Comparison of ENCODE assay signal across 7 mouse cellular contexts in genomic region chr6:100563552-100564341, GRCm38 (mm10).
DNase-seq lines count a peak whose midpoint lies in the region; ATAC-seq lines count a peak whose summit lies in the region.

No protein-coding gene starts in this region.

- peak overlapping the region; percentile 45 for H3K4me3 ChIP-seq in embryonic facial prominence, embryonic 15.5 days (replicated peaks)
- peak overlapping the region; percentile 54 for H3K4me3 ChIP-seq in heart, embryonic 13.5 days
- H3K4me3 ChIP-seq in kidney, embryonic 15.5 days (replicated peaks), result peak overlapping the region; percentile 46
- peak overlapping the region; percentile 48 for H3K4me3 ChIP-seq in limb, embryonic 13.5 days
- peak overlapping the region; percentile 49 for H3K4me3 ChIP-seq in midbrain, embryonic 13.5 days (replicated peaks)

- peak overlapping the region; percentile 37 for H3K9ac ChIP-seq in embryonic facial prominence, embryonic 15.5 days
- H3K9ac ChIP-seq in heart, embryonic 13.5 days, result peak overlapping the region; percentile 75
- peak overlapping the region; percentile 42 for H3K9ac ChIP-seq in kidney, embryonic 15.5 days
- peak overlapping the region; percentile 67 for H3K9ac ChIP-seq in limb, embryonic 13.5 days
- peak overlapping the region; percentile 75 for H3K9ac ChIP-seq in midbrain, embryonic 13.5 days (replicated peaks)

- H3K27me3 ChIP-seq in embryonic facial prominence, embryonic 15.5 days, result peaks cover 28% of the 10 kb centered on the region
- H3K27me3 ChIP-seq in heart, embryonic 13.5 days (replicated peaks), result peaks cover 90% of the 10 kb centered on the region
- peaks cover 76% of the 10 kb centered on the region for H3K27me3 ChIP-seq in kidney, embryonic 15.5 days
- peaks cover 81% of the 10 kb centered on the region for H3K27me3 ChIP-seq in limb, embryonic 13.5 days
- H3K27me3 ChIP-seq in midbrain, embryonic 13.5 days, result peaks cover 59% of the 10 kb centered on the region
- H3K27me3 ChIP-seq in splenic B cell, adult 2 months (ENCODE audit: control insufficient read depth, insufficient read depth, low read length, poor library complexity, severe bottlenecking), result no peaks in the 10 kb centered on the region; the same call in 1 of the 2 replicates

- H3K27ac ChIP-seq in embryonic facial prominence, embryonic 15.5 days (replicated peaks), result peak overlapping the region; percentile 52; the same call in 1 of the 2 replicates
- H3K27ac ChIP-seq in heart, embryonic 13.5 days (replicated peaks), result no peak overlapping the region
- no peak overlapping the region for H3K27ac ChIP-seq in kidney, embryonic 15.5 days
- H3K27ac ChIP-seq in limb, embryonic 13.5 days, result no peak overlapping the region; the same call in 1 of the 2 replicates
- H3K27ac ChIP-seq in midbrain, embryonic 13.5 days, result peak overlapping the region; percentile 75

- WGBS in embryonic facial prominence, embryonic 15.5 days, result 4% methylated on average over 38 of the region's 38 CpGs
- WGBS in heart, embryonic 13.5 days, result 5% methylated on average over 38 of the region's 38 CpGs
- WGBS in kidney, embryonic 15.5 days, result 7% methylated on average over 38 of the region's 38 CpGs
- WGBS in limb, embryonic 13.5 days, result 3% methylated on average over 38 of the region's 38 CpGs
- 6% methylated on average over 38 of the region's 38 CpGs for WGBS in midbrain, embryonic 13.5 days

- no peaks in the 10 kb centered on the region for H3K36me3 ChIP-seq in embryonic facial prominence, embryonic 15.5 days
- no peaks in the 10 kb centered on the region for H3K36me3 ChIP-seq in heart, embryonic 13.5 days
- H3K36me3 ChIP-seq in kidney, embryonic 15.5 days, result no peaks in the 10 kb centered on the region
- H3K36me3 ChIP-seq in limb, embryonic 13.5 days, result no peaks in the 10 kb centered on the region
- H3K36me3 ChIP-seq in midbrain, embryonic 13.5 days, result no peaks in the 10 kb centered on the region
- no peaks in the 10 kb centered on the region for H3K36me3 ChIP-seq in splenic B cell, adult 2 months (ENCODE audit: control insufficient read depth, insufficient read depth, low read length, poor library complexity, severe bottlenecking)

- peaks cover 22% of the 10 kb centered on the region for H3K4me1 ChIP-seq in embryonic facial prominence, embryonic 15.5 days
- peaks cover 23% of the 10 kb centered on the region for H3K4me1 ChIP-seq in heart, embryonic 13.5 days
- H3K4me1 ChIP-seq in kidney, embryonic 15.5 days, result peaks cover 16% of the 10 kb centered on the region
- peaks cover 39% of the 10 kb centered on the region for H3K4me1 ChIP-seq in limb, embryonic 13.5 days
- H3K4me1 ChIP-seq in midbrain, embryonic 13.5 days (replicated peaks), result peaks cover 34% of the 10 kb centered on the region

- H3K4me2 ChIP-seq in embryonic facial prominence, embryonic 15.5 days (replicated peaks), result peak overlapping the region; percentile 96
- H3K4me2 ChIP-seq in heart, embryonic 13.5 days, result peak overlapping the region; percentile 90
- peak overlapping the region; percentile 92 for H3K4me2 ChIP-seq in kidney, embryonic 15.5 days
- peak overlapping the region; percentile 99 for H3K4me2 ChIP-seq in limb, embryonic 13.5 days (replicated peaks)
- H3K4me2 ChIP-seq in midbrain, embryonic 13.5 days (replicated peaks), result peak overlapping the region; percentile 96

- ATAC-seq in embryonic facial prominence, embryonic 15.5 days (ENCODE audit: insufficient number of reproducible peaks, low FRiP score, low TSS enrichment, low read depth), result peak; percentile 85
- ATAC-seq in heart, embryonic 13.5 days (ENCODE audit: extremely low read depth, insufficient number of reproducible peaks, low FRiP score, low TSS enrichment), result peak; percentile 9; the same call in 1 of the 2 replicates
- peak; percentile 85 for ATAC-seq in kidney, embryonic 15.5 days (replicated peaks; ENCODE audit: low FRiP score)
- peak; percentile 85 for ATAC-seq in limb, embryonic 13.5 days (ENCODE audit: low FRiP score, low read depth)
- ATAC-seq in midbrain, embryonic 13.5 days, result peak; percentile 92

- no peaks in the 10 kb centered on the region for H3K9me3 ChIP-seq in embryonic facial prominence, embryonic 15.5 days (replicated peaks)
- no peaks in the 10 kb centered on the region for H3K9me3 ChIP-seq in heart, embryonic 13.5 days
- H3K9me3 ChIP-seq in kidney, embryonic 15.5 days (replicated peaks), result no peaks in the 10 kb centered on the region
- no peaks in the 10 kb centered on the region for H3K9me3 ChIP-seq in limb, embryonic 13.5 days
- H3K9me3 ChIP-seq in midbrain, embryonic 13.5 days, result no peaks in the 10 kb centered on the region

- peak; percentile 95 for DNase-seq in brain, adult 2 months (ENCODE audit: low read depth, low spot score)
- DNase-seq in splenic B cell, adult 2 months (ENCODE audit: low read depth, low spot score), result peak; percentile 17

Comparison
In these comparisons a context has a peak if more than half of its experiments do, and no peak if none do; other contexts are left out.
1. ATAC-seq: peak in every context shown above with its lines; median percentile 92 in midbrain, embryonic 13.5 days; 85 in embryonic facial prominence, embryonic 15.5 days; 85 in kidney, embryonic 15.5 days; 85 in limb, embryonic 13.5 days; 9 in heart, embryonic 13.5 days.
2. H3K27ac ChIP-seq: peak in embryonic facial prominence, embryonic 15.5 days (single experiment) and midbrain, embryonic 13.5 days (single experiment); none in heart, embryonic 13.5 days (single experiment), kidney, embryonic 15.5 days (single experiment) and limb, embryonic 13.5 days (single experiment).
3. Peak in every context shown above with its lines, with median percentiles within 50 percentile points of each other: H3K4me2 ChIP-seq, H3K4me3 ChIP-seq and H3K9ac ChIP-seq.